Mouse (Mus musculus) cerebellum, adult 11-12 months (tissue): ENCODE data around the gene Crim1.
"Not testable (repeated sequence)": the region's sequence is repeated elsewhere in the genome, so short reads cannot be mapped to it uniquely, and the experiment has no call there.

Experiments
- DNase-seq: peaks from one replicate; pipeline ENCODE4 v3.0.0; 2022

Crim1 gene

DNA sequence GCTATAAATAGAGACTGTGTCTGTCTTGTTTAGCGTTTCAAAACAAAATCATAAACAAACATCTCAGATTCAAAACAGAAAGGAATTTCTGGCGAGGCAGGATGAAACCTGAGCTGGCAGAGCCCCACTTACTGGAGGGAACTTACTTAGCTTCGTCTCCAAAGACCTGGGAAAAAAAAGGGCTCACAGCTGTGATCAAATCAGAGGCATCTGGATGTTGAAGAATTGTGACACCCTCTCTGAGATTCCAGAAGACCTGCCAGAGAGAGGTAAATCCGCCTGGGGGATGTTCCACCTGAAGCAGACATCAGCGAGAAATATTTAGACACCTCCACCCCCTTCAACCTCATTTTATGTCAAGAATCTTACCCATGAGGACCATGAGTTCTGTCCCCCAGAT is 11.8 kb downstream of the Crim1 start:
- no peak for DNase-seq

DNA sequence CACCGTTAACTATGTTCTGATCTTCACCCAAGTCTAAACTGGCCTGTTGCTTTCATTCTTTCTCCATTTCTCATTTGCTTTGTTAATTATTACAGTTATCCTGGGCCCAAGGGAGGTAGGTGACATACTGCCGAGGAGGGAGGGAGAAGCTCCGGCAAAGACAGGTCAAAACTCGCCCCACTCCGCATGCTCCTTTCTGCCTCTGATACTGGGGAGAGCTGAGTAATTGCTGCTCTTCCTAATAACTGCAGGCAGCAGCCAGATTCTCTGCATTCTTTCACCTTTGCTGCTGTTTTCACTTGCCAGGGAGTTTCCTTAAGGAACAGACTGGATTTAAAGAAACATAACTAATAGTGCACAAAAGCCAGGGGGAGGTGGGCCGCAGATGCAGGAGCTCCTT is 13.1 kb downstream of the Crim1 start:
- no peak for DNase-seq

DNA sequence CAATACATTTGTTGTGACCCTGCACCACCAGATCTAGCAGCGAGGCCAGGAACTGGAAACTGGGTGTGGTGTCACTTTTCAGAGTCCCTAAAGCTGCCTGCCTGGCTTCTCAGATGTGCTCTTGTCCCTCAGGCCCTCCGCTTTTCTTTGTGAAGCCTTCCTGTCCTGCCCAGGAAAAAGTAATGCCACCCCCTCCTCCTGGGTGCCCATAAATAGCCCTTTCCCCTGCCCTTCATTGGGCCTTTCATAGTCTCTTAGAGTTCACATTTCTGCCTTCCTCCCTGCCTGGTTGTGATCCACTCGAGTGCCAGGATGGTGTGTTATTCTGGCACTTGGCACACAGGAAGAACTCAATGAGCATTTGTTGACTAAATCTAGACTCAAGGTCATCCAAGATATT is 16.5 kb downstream of the Crim1 start:
- DNase-seq = no peak

DNA sequence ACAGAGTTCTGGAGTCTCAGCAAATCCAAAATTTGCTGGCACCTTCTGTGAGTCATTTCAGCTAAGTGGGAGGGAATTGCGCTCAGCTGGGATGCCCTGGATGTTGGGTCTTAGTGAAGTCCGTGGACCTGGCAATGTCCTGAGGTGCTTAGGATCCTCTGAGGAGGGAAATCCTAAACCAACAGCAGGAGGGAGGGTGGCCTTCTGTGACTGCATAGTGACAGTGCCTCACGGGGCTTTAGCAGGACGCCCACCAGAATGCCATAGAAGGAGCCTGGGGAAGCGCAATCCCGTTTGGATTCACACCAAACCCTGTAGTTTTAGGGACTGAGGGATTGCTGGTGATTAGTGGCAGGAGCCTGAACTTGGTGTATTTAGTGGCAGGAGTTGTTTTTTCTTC is 17.4 kb downstream of the Crim1 start:
- DNase-seq = no peak

DNA sequence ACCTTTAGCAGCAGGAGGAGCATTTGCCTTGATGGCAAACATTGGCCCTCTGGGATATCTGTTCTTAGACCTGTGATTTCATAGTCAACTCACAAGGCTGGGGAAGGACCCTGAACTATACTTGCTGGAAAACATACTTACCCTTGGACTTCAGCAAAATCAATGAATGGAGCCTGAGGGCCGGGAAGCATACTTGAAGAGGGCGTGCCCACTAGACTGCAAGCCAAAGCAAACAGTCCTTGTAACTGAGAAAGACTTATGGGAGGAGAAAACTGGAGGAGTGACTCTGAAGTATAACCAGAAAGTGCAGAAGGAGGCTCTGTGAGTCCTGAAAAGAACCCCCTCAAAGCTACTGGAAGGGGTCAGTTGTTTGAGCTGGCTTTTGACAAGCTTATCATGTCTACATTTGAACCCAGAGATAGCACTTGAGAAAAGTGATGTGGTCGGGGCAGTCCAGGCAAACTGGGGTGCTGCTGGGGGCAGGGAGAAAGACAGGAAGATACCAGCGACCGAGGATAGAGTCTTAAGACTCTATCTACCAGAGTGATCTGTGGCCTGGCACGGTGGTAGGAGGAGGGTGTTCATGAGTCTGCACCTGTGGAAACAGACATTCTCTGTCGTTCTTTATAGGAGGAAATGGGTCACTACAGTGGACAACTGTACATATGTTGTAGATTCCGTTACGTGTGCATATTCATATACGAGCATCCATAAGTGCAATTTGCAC is 18.6 kb downstream of the Crim1 start:
- no peak for DNase-seq

DNA sequence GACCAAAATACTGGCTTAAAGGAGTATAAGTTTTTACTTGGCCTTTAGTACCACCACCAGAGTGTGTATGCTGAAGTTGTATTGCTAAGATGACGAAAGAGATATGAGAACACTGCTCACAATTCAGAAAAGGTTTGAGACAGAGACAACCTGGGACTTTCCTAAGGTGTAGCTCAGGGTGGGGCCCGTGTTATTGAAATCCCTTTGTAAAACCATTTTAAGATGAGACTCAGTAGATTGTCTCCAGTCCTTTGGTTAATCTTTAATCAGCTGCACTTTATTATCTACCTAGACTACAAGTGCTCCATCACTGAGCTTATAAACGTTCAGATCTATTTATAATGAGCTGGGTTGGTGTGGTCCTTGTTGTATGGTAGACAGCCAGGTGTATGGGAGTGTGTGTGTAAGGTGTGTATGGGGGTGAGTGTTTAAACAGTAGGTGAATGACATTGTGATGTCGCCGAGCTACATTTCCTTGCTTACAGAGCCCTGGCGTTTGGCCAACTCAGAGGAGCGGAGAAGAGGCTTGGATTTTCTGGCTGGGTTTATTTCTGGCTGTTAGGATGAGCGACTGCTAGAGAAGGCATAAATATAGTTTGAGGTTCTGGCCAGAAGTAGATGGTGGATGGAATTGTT is 21.1 kb downstream of the Crim1 start:
- DNase-seq = no peak

DNA sequence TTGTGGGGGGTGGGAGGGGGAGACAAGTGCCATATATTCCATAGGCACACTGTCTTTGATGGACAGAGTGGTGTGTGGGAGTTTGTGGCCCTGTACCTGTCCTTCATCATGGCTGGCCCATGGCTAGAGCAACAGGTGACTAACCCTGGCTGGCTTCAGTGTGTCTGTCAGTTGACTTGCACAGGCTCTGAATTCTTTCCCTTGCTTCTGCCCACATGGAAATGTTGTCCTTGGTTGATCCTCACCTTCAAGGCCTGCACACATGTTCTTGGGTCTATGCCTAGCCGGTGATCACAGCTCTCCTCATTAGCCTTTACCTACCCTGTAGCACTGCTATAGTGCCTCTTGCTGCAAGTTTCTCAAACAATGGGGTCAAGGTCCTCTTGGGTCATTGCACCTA is 21.8 kb downstream of the Crim1 start:
- no peak for DNase-seq

DNA sequence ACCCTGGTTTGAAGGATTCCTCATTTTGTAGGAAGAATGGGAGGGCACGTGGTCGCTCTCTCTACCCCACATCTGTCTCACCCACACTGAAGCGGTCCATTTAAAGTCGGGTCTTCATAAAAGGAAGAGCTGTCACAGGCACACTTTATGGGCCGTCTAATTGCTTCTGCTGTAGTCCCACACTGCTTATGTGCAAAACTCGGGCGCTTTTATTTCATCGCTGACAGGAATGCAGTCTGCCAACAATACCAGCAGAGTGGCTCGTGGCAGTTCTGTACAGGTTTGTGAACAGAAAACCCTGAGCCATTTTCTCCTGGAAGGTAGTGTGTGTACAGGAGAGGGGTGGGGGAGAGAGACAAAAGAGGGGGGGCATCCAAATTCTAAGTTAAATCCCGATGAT is 23.9 kb downstream of the Crim1 start:
- DNase-seq = no peak

DNA sequence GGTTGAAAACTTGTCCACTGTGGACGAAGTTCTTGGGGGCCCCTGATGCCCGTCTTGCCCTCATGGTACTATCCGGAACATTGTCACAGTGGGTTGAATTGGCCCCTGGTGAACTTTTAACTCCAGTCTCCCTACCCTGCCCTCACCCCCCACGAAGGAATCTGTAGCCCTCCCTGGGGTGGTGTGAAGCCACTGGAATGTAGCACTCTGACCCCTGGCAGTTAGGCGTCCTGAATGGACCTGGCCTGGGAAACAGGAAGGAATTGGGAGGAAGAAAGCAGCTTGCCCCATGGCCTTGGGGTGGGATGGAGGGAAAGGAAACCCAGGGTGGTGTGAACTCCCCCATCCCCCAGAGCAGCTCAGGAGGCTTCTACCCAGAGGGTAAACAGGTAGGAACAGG is 25.5 kb downstream of the Crim1 start:
- no peak for DNase-seq

DNA sequence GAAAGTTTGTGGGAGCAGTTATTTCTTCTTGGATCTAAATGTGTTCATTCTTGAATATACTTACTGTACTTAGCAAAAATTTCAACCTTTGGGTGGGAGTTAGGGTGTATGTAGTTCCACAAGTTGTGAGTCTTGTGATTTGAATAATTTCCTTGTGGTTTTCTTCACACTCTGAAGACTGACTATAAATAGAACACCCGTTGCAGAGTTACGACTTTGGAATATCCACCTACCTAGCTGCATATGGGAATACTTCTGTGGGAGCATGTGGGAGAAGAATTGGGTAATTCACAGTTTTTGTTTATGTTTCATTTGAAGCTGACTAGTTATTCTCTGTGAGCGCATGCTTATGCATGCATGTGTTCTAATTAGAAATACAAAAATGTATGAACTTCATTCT is 27.2 kb downstream of the Crim1 start:
- DNase-seq = no peak

DNA sequence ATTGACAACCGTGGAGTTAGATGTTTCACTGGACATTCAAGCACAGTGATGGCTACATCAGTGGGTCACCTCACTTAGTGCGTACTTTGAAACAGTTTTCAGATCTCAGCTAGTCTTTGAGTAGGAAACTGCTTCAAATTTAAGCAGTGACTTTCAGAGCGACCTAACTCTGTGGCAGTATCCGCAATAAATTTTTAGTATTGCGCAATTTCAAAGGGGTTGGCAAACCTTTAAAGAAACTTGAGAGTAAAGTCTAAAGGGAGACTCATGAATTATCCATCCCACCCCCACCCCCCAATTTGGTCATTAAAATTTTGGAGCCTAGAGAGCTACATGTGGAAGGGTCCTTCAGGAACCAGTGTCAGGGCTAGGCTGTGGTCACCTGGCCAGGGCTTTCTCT is 31.5 kb downstream of the Crim1 start:
- no peak for DNase-seq

DNA sequence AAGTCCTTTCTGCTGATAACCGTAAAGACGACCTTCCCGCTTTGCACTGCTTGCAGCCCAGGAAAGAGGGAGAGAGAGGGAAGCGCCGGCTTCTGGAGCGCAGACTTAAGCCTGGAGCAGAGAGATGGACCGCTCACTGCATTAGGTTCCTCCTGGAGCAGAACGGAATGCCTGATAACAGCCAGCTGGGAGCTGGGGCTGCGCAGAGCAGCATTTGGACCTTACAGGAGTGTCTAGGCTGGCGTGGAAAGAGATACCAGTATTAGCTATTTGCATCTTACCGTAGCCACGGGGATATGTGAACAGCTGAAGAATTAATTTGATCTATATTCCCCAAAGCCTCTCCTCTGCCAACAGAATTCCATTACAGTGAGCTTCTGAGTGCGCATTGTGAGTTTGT is 32.7 kb downstream of the Crim1 start:
- DNase-seq = no peak

DNA sequence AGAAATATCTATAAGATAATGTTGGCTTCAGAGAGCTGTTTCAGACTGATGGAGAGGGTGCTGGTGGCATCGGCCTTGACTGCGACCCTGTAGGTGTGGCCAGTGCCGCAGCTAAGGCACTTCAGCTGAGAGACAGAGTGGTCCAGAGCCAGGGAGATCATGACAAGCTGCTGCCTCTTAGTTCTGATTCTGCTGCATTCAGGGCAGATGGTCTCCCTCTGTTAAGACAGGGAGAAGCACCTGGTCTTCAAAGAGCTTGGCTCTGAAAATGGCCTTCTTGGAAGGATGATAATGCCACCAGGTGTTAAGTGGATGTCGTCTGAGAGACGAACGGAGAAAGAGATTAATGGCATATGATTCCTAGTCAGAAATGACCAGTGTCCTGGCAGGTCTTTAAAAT is 33.8 kb downstream of the Crim1 start:
- DNase-seq = peak; percentile 27

DNA sequence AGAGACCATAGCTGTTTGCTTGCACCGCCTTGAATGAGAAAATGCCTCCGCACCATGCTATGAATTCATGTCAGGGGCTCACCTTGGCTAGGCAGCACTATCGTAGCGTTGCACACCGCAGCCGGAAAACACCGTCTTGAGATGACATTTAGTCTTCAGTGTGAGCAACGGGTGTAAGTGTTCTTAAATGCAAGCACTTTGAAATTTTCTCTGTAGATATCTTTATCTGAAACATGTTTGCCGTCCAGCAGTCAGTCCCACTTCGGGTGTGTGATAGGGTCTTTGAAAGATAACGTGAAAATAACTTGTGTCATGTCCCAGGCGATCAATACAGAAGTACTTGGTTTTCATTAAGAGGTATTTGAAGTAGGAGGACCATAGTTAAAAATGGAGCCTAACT is 36.1 kb downstream of the Crim1 start:
- DNase-seq = no peak

DNA sequence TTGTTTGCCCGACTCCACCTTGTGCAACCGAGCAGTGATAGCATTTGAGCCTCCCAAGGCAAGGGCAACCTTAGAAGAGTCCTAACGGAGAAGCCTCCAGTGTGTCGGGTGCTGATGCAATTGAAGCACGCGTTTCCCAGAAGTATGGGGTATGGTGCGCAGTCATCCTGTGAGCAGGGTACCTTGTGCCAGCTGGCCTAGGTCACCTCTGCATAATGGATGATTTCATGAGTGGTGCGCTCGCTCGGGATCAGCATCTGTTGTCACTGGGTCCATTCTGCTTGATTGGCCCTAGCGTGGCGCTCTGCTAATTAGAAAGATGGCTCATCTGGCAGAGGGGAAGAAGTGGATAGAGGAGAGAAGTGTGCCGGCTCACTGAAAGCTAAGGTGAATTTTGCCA is 37.9 kb downstream of the Crim1 start:
- DNase-seq = no peak

DNA sequence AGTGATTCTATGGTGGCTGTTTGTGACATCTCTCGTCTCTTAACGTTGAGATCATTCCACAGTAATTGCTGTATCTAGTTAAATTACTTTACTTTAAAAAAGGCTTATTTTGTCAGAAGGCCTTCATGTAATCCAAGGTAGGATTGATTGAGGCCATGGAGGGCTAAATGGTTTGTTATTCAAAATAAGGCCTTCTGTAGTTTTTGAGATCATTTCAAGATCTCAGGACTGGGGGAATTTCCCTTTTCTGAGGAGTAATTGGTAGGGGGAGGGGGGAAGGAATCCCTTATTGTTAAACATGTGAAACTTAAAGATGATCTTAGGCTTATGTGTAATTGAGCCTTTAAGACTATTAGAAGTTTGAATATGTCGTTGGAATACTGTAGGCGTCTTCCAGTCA is 40.1 kb downstream of the Crim1 start:
- no peak for DNase-seq

DNA sequence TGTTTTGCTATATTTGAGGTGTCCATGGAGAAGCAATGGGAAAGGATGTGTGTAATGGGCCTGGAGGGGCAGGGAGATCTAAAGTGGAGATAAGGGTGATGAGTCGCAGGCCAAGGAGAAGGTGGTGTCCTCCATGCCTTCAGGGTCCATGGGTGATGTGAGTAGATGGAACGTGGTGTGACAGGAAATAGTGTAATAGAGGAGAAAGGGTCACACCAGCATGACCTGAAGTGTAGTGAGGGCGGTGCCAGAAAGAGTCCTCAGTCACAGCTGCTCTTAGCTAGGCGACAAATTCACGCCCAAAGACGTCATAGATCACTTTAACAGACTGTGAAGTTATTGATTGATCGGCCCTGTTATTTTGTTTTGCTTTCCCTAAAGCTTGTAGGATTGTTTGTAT is 41.2 kb downstream of the Crim1 start:
- no peak for DNase-seq

DNA sequence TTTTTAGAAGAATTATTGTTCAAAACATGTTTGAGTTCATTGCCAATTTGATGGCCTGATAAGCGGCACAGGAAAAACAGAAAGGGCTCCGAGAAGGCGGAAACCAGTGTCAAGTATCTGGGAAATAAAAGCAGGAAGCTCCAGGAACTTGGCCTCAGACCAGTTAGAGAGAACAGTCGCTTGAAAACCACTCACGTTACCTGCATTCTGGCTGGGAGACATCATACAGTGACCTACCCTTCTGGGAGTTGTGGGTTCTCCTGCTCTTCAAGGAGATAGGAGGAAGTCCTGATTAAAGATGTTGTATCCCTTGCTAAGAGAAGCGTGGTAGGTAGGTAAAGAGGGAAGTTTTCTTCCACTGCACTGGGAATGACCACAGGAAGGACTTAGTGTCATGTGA is 44.7 kb downstream of the Crim1 start:
- no peak for DNase-seq

DNA sequence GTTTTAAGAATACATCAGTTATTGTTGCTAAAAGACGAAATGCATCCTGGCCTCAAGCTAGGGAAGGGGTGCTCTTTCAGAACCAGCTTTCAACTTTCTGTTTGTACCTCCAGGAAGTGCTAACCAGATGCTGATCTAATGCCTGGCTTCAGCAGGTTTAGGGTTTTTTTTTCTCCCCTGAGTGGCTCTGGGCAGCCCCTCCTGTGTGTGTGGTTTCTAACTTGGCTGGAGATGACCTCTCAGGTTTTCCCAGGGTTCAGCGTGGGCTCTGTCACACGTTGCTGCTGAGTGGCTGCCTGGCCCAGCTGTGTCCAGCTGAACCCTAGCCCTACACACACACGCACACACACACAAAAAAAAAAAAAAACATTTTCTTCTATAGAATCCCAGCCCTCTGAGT is 45.4 kb downstream of the Crim1 start:
- no peak for DNase-seq

DNA sequence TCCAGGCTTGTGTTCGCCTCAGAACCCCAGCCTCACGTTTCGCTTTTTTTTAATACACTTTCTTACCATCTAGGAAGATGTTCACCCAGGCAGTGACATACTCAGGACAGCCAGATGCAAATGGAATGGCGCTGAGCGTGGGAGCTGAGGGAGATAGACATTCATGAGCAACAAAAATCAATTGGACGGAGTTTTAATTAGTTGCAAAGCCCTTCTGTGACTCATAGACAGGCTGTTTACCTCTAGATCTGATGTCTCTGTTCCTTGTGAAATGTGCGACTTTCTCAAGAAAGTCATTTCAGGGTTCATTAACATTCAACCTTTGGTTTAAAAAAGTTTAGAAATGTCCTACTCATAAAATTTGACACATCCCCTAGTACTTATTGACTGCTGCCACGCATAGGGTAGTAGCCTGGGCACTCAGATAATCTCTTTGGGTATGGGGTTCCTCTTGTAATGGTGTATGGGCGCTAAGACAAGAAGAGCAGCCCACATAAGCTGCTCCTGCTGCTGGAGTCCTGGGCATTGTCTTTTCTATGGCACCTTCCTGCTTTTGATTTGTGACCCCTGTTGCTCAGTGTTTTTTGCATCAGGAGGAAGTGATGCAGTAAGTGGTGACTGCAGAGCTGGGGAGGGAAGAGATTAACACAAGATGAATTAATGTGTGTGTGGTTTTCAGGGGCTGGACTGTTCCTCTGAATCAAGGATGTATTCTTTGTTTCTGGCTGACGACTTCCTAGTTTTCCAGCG is 46.8 kb downstream of the Crim1 start:
- DNase-seq = no peak

DNA sequence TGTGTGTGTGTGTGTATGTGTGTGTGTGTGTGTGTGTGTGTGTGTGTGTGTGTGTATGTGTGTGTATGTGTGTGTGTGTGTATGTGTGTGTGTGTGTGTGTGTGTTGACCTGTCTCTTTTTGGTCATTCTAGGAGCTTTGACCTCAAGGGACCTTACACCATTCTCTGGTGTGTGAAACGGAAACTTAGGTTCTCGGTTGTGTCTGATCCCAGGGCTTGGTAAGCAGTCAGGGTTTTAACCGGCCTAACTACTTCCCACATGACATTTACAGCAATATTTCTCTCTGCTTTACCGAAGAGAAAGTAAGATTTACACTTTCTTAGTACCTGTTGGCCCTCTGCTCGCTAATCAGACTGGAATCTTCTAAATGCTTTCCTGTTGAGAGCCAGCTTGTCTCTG is 48.1 kb downstream of the Crim1 start:
- DNase-seq = no peak

DNA sequence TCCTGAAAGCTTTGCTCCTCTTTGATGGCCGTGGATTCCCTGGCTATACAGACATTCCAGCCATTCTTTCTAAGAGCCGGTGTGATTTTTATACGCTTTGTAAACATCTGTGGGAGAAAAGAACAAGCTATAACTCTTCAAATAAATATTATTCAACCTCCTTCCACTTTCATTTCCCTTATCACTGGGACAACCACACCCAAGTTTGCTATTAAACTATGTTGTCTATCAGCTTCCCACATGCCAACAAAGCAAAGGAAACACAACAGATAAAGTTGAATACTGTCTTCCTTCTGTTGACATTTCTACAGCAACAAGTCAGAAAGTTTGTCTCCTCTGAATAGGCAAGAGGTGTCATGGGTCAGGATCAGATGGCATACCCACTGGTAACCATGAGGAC is 48.9 kb downstream of the Crim1 start:
- DNase-seq = no peak

DNA sequence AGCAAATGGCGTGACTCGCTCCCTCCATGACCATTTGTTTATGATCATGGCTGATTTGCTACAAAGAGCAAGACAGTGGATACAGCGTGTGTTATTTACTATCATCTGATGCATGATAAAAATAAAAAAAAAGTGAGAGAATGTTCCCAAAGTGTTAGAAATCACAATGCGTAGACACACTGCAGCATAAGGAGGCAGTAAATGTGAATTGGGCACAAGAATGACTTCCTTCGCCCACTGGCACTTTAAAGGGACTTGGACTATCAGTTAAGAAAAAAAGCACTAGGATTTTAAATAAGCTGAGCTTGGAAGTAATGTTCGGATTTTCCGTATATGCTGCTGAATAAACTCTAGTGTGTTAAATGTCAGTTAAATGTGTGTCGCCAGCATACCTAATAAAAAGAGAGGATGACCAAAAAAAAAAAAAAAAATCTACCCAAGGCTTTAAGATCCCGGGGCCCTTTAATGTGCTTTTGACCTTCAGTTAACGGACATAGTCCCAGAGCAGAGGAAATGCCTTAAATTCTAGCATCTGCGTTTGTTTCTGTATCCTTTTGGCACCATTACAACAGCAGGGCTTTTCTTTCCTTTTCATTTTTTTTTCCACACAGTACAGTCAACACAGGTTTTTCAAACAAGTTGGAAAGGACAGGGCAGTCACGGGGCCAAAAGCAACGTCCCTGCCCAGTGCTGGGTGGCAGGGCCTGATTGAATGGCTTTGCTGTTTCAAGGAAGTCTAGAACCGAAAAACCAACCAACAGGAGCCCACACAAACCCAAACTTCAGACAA is 50.3 kb downstream of the Crim1 start:
- no peak for DNase-seq

DNA sequence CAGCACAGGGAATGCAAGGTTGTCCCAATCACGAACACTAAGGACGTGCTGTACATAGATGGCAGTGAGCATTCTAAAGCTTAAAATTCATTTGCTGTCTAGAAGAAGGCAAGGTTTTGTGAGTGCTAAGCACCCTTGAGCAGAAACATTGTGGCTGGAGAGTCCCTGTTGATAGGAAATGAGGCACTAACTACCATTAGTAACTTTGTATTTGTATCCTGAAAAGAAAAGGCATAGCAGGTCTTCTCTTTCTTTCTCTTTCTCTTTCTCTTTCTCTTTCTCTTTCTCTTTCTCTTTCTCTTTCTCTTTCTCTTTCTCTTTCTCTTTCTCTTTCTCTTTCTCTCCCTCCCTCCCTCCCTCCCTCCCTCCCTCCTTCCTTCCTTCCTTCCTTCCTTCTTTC is 53.5 kb downstream of the Crim1 start:
- DNase-seq = not testable (repeated sequence)
